Mouse (Mus musculus): Measurements from ENCODE around the gene Lrrn4. TPM values are rescaled to one million over a fixed set of nuclear protein-coding genes. Genes with fewer than 3 reads are reported as not detected.
A peak's percentile ranks its signal among the peaks of the same experiment; 100 is the strongest.

The Lrrn4 gene
- 1.1 and 1.2 TPM in 2 replicates for polyA plus RNA-seq (2015; fragmentation: Nextera tagmentation; extraction: Ambion mirVana)

DNA sequence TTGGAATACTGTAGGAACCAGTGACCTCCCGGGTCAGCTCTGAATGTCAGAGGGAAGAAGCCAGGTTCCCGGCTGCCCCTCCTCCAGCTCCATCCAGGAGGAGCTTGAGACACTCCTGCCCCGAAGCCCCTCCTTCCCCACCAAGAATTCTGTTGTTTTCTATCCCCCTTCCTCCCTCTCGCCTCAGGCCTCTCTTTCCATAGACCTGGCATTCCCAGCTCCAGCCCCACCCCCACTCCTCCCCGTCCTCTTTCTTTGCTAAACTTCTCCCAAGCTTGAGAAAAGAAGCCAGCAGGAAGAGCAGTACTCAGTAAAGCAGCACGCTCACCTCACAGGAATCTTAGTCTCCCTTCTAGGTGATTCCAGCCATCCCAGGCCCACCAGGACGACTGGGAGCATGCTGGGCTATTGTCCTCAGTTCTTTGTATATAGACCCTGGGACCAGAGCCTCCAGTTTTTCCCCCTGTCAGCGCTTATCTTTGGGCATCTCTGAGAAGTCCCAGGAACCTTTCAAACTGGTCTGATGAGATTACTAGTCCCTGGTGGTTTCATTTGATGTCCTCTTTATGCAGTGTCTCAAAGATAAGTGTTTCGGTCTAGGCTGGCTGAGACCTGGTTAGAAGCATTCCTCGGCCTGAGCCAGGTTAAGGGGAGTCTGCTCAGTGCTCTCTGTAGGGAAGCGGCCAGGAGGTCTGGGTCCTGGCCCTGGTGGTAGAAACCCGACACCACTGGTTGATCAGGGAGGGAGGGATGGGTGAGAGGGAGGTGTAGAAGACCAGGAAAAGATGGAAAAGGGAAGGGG, at the start of gene Lrrn4:
Lrrn4 (minus strand) TSS at position 48 of the 802 bp plus-strand sequence.
- WGBS (ENCODE audit: insufficient replicate concordance): 13% methylated on average over 12 of the region's 12 CpGs
- no peak for ATAC-seq (ENCODE audit: low read depth)
- Histone ChIP-seq H3K4me2 (peak within 1 kb of the TSS; percentile 64), H3K27me3 (peaks cover 58% of the 10 kb centered on the region), H3K36me3 (no peaks in the 10 kb centered on the region), H3K9ac (no peak within 1 kb of the TSS), H3K27ac (no peak within 1 kb of the TSS; the same call in 1 of the 2 replicates), H3K9me3 (replicated peaks) (no peaks in the 10 kb centered on the region), H3K4me1 (replicated peaks) (peaks cover 10% of the 10 kb centered on the region), H3K4me3 (replicated peaks) (peak within 1 kb of the TSS; percentile 41)
- no peak for DNase-seq

DNA sequence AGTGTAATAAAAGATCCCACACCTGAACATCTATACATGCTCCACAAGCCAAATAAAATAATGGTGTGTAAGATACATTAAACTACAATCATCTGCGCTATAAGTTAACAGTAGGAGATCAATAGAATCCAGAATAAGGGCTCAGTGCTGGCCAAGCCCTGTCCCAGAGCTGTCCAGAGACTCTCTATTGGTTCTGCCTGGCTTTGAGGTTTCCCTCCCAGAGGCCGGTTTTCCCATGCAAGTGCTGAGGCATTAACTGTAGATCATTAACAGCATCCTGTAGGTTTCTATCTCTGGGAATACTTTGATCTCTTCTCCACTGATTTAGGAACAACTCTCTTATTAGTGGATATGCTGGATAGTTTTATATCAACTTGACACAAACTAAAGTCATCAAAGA, 48.3 kb upstream of the Lrrn4 start:
- no peak for ATAC-seq (ENCODE audit: low read depth)

DNA sequence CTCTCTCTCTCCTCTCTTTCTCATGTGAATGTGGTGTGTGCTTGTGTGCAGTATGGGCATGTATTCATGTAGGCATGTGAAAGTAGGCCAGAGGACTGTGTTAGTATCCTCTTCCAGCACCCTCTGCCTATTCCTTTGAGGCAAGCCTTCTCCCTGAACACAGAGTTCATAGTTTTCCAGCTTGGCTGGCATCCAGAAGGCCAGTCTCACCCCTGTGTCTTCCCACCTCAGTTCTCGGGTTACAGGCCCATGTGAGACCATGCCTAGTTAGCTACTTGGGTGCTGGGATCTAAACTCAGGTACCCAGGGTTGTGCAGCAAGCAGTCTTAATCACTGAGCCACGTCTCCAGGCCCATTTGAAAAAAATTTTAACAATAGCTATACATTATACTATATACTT, 47.2 kb upstream of the Lrrn4 start:
- H3K27ac ChIP-seq: no peak overlapping the region
- H3K9me3 ChIP-seq (replicated peaks): no peaks in the 10 kb centered on the region
- ATAC-seq (ENCODE audit: low read depth): no peak
- no peak for DNase-seq
- H3K4me2 ChIP-seq: no peak overlapping the region
- no peak overlapping the region for H3K9ac ChIP-seq
- no peaks in the 10 kb centered on the region for H3K4me1 ChIP-seq (replicated peaks)
- no peaks in the 10 kb centered on the region for H3K27me3 ChIP-seq
- WGBS (ENCODE audit: insufficient replicate concordance): 34% methylated on average over 2 of the region's 2 CpGs
- H3K4me3 ChIP-seq (replicated peaks): no peak overlapping the region
- no peaks in the 10 kb centered on the region for H3K36me3 ChIP-seq

More for the DNA sequence above, 48.3 kb upstream of the Lrrn4 start:
- WGBS (ENCODE audit: insufficient replicate concordance): 55% methylated on average over 2 of the region's 2 CpGs
- DNase-seq: no peak
- H3K36me3 ChIP-seq: no peaks in the 10 kb centered on the region
- no peaks in the 10 kb centered on the region for H3K4me1 ChIP-seq (replicated peaks)
- H3K9ac ChIP-seq: no peak overlapping the region
- H3K4me2 ChIP-seq: no peak overlapping the region
- H3K4me3 ChIP-seq (replicated peaks): no peak overlapping the region
- no peaks in the 10 kb centered on the region for H3K27me3 ChIP-seq
- H3K27ac ChIP-seq: no peak overlapping the region
- no peaks in the 10 kb centered on the region for H3K9me3 ChIP-seq (replicated peaks)

DNA sequence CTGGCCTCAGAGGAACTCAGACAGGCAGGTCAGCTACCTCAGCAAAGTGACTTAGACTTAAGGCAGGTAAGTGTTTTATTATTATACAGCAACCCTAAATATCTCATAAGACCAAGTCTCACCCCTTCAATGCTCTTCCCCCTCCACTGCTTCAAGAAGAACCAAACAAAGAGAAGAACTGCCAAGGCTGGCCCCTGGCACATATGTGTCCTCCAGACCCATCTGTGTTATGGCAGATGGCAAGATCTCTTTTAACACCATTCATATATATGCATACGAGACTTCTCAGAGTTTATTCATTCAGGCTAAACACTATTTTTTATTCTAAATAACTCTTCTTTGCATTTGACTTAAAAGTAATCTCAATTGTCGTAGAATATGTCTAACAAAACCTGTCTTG, 46.6 kb upstream of the Lrrn4 start:
- WGBS (ENCODE audit: insufficient replicate concordance): 50% methylated on average over 2 of the region's 2 CpGs
- Histone ChIP-seq H3K4me1 (replicated peaks) (no peaks in the 10 kb centered on the region), H3K36me3 (no peaks in the 10 kb centered on the region), H3K9ac (no peak overlapping the region), H3K4me3 (replicated peaks) (no peak overlapping the region), H3K27me3 (no peaks in the 10 kb centered on the region), H3K27ac (no peak overlapping the region), H3K4me2 (no peak overlapping the region), H3K9me3 (replicated peaks) (no peaks in the 10 kb centered on the region)
- no peak for DNase-seq
- no peak for ATAC-seq (ENCODE audit: low read depth)

DNA sequence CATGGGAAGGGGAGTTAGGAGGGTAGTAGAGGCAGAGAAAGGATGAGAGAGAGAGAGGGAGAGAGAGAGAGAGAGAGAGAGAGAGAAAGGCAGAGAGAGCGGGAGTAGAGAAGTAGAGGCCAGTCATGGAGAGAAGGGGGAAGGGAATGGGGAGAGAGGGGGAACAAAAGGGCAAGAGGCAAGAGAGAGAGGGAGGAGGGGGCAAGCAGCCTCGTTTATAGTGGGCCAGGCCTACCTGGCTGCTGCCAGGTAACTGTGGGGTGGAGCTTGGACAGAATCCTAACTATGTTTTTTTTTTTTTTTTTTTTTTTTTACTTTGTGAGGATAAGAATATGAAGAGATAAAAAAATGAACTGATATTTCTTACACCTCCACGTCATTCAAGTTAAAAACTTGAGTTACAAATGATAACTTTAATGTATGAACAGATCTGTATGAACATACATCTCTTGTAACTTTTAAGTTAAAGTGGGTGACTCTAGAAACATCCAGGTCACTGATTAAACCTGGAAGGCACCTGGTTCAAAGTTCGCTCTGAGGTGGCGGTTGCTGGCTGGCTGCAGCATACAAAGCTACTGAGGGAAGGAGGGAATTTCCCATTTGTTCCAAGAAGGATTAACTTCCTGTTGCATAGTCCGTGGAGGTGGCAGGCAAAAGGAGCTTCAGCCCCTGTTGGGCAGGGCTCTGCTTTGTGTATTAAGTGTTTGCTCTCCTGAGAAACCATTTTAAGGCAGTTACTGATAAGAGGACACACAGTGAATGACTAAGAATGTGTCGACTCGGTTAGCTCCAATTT, 42.8 kb upstream of the Lrrn4 start:
- H3K27me3 ChIP-seq: no peaks in the 10 kb centered on the region
- H3K4me1 ChIP-seq (replicated peaks): no peaks in the 10 kb centered on the region
- ATAC-seq (ENCODE audit: low read depth): no peak
- H3K4me2 ChIP-seq: no peak overlapping the region
- H3K36me3 ChIP-seq: no peaks in the 10 kb centered on the region
- 38% methylated on average over 8 of the region's 8 CpGs for WGBS (ENCODE audit: insufficient replicate concordance)
- H3K9me3 ChIP-seq (replicated peaks): no peaks in the 10 kb centered on the region
- no peak for DNase-seq
- no peak overlapping the region for H3K4me3 ChIP-seq (replicated peaks)
- H3K9ac ChIP-seq: no peak overlapping the region
- H3K27ac ChIP-seq: no peak overlapping the region

DNA sequence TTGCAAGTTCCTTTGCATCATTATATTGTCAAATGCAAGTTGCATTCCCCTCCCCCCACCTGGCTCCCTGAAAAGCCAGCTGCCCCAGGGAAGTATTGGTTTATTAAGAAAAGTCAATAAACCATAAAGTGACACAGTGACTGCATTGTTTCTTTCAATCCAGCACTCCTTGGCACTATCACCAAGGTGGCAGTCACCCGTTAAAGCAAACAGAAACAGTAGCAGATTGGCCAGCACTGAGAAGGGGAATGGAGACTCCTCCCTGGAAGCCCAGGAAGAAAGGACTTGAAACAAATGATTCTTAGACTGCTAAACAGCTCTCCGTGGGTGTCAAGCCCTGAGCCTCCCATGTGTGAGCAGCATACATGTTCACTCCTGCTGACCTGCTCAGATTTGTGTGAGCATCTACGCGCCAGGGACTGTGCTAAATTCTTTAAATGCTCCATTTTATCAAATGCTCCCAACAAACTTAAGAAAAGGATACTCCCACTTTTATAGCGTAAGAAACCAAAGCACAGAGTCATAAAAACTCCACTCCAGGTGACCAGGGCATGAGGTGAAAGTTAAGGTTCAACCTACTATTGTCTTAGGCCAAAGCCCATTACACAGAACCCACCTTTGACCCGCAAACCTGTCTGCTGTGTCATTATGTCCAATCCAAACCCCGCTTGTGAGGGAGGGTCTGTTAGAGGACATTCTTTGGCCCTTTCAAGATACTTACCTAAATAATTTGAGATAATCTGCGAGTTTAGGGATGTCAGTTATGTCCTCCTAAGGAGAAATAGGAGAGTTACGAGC, 41.6 kb upstream of the Lrrn4 start:
- Histone ChIP-seq H3K36me3 (no peaks in the 10 kb centered on the region), H3K27me3 (no peaks in the 10 kb centered on the region), H3K4me3 (replicated peaks) (no peak overlapping the region), H3K9ac (no peak overlapping the region), H3K27ac (no peak overlapping the region), H3K4me2 (no peak overlapping the region), H3K4me1 (replicated peaks) (no peaks in the 10 kb centered on the region), H3K9me3 (replicated peaks) (no peaks in the 10 kb centered on the region)
- DNase-seq (no peak), ATAC-seq (ENCODE audit: low read depth) (no peak)
- WGBS (ENCODE audit: insufficient replicate concordance): 59% methylated on average over 9 of the region's 9 CpGs

DNA sequence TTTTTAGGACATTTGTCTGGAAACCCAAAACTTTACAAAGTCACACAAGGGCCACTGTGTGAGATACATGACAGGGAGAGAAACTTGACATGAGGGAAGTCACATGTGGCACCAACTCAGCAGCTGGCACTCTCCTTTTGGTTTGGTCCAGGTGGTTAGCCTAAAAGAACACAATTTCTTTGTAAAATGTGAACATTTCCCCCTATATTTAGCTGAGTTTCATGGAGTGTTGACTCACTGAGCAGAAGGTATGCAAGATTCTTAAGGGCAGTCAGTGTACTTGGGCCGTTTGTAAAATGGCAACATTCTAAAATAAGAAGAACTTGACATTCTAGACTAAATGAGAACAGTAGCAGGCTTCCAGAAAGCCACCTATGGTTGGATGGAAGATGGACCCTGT, 34.1 kb upstream of the Lrrn4 start:
- no peaks in the 10 kb centered on the region for H3K36me3 ChIP-seq
- H3K27me3 ChIP-seq: no peaks in the 10 kb centered on the region
- H3K4me2 ChIP-seq: no peak overlapping the region
- no peak overlapping the region for H3K4me3 ChIP-seq (replicated peaks)
- ATAC-seq (ENCODE audit: low read depth): no peak
- no peak overlapping the region for H3K27ac ChIP-seq
- no peak for DNase-seq
- H3K9me3 ChIP-seq (replicated peaks): no peaks in the 10 kb centered on the region
- H3K9ac ChIP-seq: no peak overlapping the region
- 35% methylated on average over 1 of the region's 1 CpGs for WGBS (ENCODE audit: insufficient replicate concordance)
- no peaks in the 10 kb centered on the region for H3K4me1 ChIP-seq (replicated peaks)

DNA sequence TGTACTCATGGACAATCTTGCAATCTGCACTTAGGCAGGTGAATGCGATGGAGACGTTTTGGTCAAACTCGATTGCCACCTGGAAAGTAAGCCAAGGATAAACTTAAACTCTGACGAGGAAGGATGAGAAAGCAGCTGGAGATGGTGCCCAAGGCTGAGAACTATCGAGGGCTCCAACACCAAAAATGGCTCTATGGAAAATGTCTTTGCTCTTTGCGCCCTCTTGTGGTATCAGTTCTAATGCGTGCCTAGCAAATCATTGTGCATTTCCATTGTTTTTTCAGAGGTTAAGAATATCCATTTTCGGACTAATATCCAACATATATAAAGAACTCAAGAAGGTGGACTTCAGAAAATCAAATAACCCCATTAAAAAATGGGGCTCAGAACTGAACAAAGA, 26.1 kb upstream of the Lrrn4 start:
- Histone ChIP-seq H3K9ac (no peak overlapping the region), H3K4me3 (replicated peaks) (no peak overlapping the region), H3K4me2 (no peak overlapping the region), H3K4me1 (replicated peaks) (no peaks in the 10 kb centered on the region), H3K27ac (no peak overlapping the region), H3K27me3 (no peaks in the 10 kb centered on the region), H3K9me3 (replicated peaks) (no peaks in the 10 kb centered on the region), H3K36me3 (no peaks in the 10 kb centered on the region)
- 20% methylated on average over 8 of the region's 8 CpGs for WGBS (ENCODE audit: insufficient replicate concordance)
- ATAC-seq (ENCODE audit: low read depth) (no peak), DNase-seq (no peak)

DNA sequence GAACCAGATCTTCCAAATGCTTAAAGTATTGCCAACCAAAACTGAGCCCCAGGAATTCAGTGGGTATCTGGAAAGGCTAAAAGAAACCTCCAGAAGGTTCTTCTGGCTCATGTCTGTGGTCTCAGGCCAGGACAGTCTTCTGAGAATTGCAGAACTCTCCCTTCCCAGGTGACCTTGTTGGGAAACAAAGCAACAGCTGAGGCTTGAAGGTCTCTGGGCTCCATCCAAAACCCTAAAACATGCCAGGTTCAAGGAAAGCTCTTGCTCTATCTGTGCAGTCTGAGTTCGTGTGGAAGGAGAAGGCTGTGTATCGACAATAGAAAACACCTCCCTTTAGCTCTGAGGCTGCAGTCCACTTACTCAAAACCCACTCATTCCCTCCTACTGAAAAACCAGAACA, 24.3 kb upstream of the Lrrn4 start:
- Histone ChIP-seq H3K4me2 (no peak overlapping the region), H3K36me3 (no peaks in the 10 kb centered on the region), H3K4me3 (replicated peaks) (no peak overlapping the region), H3K27ac (no peak overlapping the region), H3K9me3 (replicated peaks) (no peaks in the 10 kb centered on the region), H3K27me3 (no peaks in the 10 kb centered on the region), H3K9ac (no peak overlapping the region), H3K4me1 (replicated peaks) (no peaks in the 10 kb centered on the region)
- DNase-seq: no peak
- no peak for ATAC-seq (ENCODE audit: low read depth)
- WGBS (ENCODE audit: insufficient replicate concordance): 52% methylated on average over 2 of the region's 2 CpGs

DNA sequence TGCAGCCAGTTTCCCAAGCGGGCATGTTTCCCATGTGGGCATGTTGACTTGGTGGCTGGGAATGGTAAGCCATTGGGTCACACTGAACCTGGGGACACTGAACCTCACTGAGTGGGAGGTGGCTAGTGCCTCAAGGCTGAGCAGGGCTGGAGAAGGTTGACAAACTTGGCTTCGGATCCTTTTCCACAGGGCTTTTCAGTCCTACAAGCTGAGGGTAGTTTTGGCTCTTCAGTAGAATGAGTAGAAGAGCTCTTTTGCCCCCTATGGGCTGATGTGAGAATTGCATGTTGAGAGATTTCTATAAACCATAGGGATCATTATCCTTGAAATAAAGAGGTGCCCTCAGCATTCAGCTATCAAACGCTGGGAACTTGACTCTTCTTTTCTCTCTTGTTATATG, 22.8 kb upstream of the Lrrn4 start:
- H3K4me3 ChIP-seq (replicated peaks): no peak overlapping the region
- peak; percentile 17 for DNase-seq
- H3K4me2 ChIP-seq: no peak overlapping the region
- no peak overlapping the region for H3K9ac ChIP-seq
- H3K4me1 ChIP-seq (replicated peaks): no peaks in the 10 kb centered on the region
- 28% methylated on average over 3 of the region's 3 CpGs for WGBS (ENCODE audit: insufficient replicate concordance)
- ATAC-seq (ENCODE audit: low read depth): no peak
- no peaks in the 10 kb centered on the region for H3K9me3 ChIP-seq (replicated peaks)
- H3K36me3 ChIP-seq: no peaks in the 10 kb centered on the region
- H3K27ac ChIP-seq: no peak overlapping the region
- no peaks in the 10 kb centered on the region for H3K27me3 ChIP-seq

DNA sequence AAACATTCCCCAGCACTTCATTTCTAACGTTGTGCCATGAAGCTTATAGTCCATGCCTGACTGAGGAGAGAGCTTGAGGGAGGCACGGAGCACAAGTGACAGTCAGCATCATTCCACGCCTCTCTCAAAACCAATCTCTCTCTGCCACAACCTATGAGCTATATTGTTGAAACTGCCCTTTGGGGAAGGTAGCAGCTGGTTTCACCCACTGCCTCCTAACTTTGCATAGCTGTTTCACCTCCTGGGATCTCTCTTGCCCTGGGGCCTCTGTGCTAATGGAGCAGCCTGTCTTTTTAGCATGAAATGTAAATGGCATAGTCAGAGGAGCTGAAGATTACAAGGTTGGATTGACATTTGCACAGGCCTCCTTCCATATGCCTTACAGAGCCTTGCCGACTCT, 21.4 kb upstream of the Lrrn4 start:
- ATAC-seq (ENCODE audit: low read depth) (no peak), DNase-seq (no peak)
- Histone ChIP-seq H3K4me3 (replicated peaks) (no peak overlapping the region), H3K36me3 (no peaks in the 10 kb centered on the region), H3K9ac (no peak overlapping the region), H3K4me1 (replicated peaks) (no peaks in the 10 kb centered on the region), H3K4me2 (no peak overlapping the region), H3K27me3 (no peaks in the 10 kb centered on the region), H3K9me3 (replicated peaks) (no peaks in the 10 kb centered on the region), H3K27ac (no peak overlapping the region)
- 78% methylated on average over 3 of the region's 4 CpGs for WGBS (ENCODE audit: insufficient replicate concordance)
